Mouse (Mus musculus) adrenal gland, postnatal 14 days (tissue): ENCODE results near the gene Rps15. TPM values are rescaled to one million over a fixed set of nuclear protein-coding genes. Genes with fewer than 3 reads are reported as not detected.

Experiments
- DNase-seq: peaks from one replicate; pipeline ENCODE4 v3.0.0; 2021; ENCODE audit warnings: mixed read lengths
- total RNA-seq: library from RNA; stranded (reverse); gene quantifications from 2 replicates; pipeline ENCODE4 v1.2.3, GENCODE M21; 2021

Gene Rps15
- total RNA-seq, 1 experiment from 2014 or later = 1,072 TPM

DNA sequence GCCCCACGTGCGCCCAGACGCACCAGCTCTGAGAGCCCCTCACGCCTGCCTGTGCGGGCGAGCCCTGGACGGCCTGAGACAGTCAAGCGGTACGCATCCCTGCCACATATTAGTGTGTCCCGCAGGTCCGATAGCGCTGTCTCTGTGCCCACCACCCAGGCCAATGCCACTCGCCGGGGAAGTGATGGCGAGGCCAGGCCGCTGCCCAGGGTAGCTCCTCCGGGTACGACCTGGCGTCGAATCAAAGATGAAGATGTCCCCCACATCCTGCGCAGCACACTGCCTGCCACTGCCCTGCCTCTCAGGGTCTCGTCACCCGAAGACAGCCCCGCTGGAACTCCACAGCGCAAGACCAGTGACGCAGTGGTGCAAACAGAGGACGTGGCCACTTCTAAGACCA, 23.1 kb downstream of the Rps15 start:
- peak; percentile 9 for DNase-seq

- peak; percentile 49 for DNase-seq
Measured at GRCm38 (mm10) chr10:80316359-80316781, 24.1 kb downstream of the Rps15 start.

DNA sequence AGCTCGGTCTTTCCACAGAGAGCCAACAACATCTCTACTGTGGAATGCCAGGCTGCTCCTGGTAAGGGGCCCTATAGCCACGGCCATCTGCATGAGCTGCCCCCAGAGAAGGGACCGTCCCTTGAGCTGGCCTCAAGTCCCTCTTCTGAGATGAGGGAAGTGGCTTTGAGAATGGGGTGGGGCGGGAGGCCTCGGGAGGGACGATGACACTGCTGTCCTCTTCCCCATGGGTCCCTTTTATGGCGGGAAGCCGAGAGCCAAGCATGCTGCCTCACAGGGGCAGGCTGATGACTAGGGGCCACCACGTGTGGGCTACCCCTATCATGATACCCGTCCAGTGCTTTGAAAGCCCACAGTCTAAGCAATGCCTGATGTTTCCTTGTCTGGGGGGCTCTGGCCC, 24.8 kb downstream of the Rps15 start:
- peak; percentile 5 for DNase-seq

DNA sequence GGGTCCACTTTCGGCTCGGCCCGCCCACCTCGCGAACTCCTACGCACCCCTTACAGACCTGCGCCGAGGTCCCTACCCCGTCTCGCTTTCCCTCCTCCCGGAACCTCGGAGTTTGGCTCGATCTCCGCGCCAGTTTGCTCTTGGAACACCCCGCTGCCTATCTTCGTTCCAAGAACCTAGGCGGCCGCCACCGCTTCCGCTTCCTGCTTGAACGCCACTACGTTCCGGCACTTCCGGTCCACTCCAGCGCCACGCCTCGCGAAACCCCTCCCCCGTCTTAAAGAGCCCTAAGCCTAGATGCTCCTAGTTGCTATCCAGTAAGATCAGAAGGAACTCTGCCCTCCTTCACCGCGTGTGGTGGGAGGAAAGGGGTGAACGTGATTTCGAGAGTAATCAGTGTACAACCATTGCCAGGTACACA, 28.1 kb downstream of the Rps15 start, which contains the start of gene 2310011J03Rik:
Gene 2310011J03Rik (minus strand): TSS at position 198 of the 421 bp plus-strand sequence.
- DNase-seq = peak; percentile 96

DNA sequence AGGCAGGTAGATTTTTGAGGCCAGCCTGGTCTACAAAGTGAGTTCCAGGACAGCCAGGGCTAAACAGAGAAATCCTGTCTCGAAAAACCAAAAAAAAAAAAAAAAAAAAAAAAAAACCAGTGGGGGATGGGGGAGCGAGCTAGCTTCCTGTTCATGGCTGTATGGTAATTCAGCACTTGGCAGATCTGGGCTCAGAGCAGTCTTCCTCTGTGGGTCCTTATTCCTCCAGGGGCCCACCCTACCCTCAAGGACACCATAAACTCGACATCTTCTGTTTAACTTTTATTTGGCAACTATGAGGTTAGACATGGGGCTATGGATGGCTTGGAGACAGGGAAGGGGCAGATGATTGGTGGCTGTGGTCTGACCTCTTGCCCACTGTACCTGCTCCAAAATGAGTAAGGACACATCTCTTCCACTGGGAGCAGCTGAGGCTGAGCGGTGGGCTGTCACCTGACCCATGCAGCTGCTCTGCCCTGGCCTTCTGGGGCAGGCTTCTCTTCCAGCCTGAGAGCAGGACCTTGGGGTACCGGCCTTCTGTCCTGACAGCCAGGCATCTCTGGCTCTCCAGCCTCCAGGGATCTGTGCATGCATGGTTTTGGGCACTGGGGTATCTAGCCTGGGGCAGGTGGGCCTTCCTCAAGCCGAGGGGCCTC, 28.9 kb downstream of the Rps15 start:
- peak; percentile 10 for DNase-seq

DNA sequence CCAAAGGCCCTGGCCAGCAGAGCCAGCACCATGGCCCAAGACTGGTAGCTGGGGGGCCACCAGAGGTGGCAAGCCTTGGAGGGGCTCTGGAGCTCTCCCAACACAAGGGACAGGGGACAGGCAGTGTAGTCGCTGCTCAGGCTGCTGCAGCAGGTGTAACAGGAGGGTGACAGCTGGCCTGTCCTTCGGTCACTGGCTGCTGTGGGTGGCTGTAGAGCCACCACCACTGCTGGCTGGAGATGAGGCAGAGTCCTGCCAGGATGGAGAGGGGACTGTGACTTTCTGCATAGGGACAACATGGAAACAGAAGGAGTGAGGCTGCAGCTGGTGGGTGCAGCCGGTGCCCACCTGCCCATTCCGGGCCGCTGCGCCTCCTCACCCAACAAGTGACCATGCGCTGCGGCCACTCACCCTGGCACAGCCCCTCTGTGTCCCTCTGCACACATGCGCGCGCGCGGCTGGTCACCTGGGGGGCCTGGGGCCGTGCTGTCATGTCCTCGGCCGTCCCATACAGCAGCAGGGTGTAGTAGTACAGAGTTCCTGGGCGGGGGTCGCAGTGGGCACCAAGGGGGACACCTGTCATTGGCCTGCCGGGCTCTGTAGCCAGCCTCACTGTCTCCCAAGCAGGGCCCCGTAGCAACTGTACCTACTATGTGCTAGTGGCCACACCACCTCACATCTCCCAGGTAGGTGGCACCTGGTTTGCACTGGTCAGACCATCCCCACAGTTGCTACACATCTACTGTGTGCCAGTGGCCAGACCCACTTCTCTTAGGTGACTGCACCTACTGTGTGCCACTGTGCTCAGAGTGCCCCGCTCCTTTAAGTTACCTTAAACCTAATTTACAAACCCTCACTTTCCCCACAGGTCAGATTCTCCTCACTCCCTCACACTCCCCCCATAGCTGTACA, 29.7 kb downstream of the Rps15 start:
- DNase-seq = no peak

DNA sequence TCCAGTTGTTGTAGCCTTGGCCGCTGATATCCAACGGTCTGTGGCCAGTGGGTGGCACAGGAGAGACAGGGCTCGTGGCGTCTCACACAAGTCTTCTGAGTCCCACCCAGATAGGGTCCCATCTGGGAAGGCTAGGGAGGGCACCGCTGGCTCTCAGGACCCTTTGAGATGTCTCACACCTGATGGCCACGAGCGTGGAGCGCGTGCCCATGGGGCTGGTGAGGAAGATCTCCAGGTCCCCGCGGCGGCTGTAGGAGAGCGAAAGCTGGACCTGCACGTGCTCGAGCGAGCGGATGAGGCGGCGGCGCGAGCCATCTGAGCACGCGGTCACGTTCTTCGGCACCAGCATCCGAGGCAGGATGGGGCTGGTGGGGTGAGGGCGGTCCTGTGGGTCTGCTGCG, 30.6 kb downstream of the Rps15 start:
- peak; percentile 70 for DNase-seq

GRCm38 (mm10) chr10:80323261-80324119, 31.2 kb downstream of the Rps15 start:
- DNase-seq = peak; percentile 88

GRCm38 (mm10) chr10:80324120-80325037, 32.1 kb downstream of the Rps15 start:
- peak; percentile 25 for DNase-seq

GRCm38 (mm10) chr10:80325045-80325444, 32.8 kb downstream of the Rps15 start:
- DNase-seq = no peak

DNA sequence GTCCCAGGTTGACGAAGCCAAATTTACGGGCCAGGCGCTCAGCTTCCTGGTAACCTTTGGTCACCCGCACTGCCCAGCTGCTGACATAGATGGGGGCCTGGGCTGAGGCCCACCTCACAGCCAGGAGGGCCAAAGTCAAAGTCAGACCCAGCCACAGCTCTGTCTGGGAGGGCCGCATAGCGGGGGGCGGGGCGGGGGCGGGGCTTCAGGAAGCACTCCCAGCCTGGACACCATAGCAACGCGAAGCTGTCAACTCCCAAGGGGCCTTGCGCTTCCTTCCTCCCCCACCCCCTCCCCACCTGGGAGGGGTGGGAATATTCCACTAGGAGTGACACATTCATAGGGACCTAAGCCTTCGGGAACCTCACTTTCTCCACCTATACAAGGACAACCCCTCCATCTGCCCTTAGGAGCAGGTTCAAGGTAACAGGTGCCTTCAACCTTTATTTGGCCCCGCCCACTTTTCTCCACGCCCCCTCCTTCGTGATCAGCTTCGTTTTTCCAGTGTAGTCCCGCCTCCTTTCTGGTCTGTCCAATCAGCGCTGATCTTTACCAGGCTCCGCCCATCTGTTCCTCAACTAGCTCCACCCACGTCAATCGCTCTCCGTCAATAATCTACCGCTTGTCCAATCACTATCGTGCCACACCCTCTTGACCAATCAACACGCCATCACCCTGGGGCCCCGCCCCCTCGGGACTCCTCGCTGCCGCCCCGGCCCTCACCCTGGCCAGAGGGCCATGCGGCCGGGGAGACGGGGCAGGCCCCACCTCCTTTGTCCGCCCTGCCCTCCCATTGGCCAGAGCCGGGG, 37.2 kb downstream of the Rps15 start, which contains the start of the genes Pcsk4 and Reep6:
Gene Pcsk4 (minus strand): TSS at position 226 of the 809 bp plus-strand sequence.
Gene Reep6 (plus strand): TSS at position 681 of the 809 bp plus-strand sequence.
- peak; percentile 99 for DNase-seq

DNA sequence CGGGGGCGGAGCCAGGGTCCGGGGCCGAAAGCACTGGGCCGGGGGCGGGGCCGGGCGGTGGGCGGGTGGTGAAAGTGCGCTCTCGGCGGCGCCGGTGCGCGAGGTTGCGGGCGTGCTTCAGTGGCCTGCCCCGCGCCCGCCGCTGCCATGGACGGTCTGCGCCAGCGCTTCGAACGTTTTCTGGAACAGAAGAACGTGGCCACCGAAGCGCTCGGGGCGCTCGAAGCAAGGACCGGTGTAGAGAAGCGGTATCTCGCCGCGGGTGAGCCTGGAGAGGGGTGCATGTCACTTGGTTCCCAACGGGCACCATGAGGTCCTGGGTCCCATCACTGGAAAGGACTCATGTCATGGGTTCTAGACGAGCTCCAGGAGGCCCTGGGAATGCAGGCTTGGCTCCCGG, 37.8 kb downstream of the Rps15 start:
- no peak for DNase-seq

GRCm38 (mm10) chr10:80330888-80331287, 38.6 kb downstream of the Rps15 start:
- no peak for DNase-seq

DNA sequence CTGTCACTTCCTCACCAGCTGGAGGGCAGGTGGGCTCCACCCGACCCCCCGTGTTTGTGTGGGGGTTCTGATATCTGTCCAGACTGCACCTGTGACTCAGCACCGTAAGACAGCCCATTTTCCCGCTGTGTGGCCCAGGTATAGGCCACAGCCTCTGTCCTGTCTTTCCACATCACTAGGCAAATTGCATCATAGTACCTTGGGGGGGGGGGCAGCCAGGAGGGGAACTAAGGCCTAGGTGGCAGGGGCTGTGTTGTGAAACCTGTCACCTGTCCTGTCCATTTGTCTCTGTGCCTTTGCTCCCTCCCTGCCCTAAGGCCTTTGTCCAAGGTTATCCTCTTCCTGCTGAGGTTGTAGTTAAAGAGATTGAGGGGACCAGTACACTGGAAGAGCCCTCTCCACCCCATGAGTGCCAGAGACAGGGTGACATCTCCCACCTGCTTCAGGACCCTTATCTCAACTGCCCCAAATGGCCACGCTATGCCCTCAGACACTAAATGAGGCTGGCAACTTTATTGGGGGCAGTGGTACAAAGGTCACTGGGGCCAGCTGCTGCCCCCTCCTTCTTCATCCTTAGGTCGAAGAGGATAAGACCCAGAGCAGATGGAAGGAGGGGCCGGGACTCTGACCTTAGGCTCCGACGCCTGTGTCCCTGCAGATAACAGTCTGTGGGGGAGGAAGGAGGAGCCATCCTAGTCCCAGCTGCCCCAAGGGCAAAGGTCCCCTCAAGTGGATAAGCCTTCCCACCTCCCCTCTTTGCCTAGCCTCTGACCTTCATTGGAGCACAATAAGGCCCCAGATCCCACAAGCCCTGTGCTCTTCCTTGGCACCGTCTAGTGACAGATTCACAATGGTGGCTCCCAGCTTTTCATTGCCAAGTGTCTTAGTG, 39.6 kb downstream of the Rps15 start:
- no peak for DNase-seq

- DNase-seq = no peak
Measured at GRCm38 (mm10) chr10:80332525-80332989, 40.3 kb downstream of the Rps15 start.

DNA sequence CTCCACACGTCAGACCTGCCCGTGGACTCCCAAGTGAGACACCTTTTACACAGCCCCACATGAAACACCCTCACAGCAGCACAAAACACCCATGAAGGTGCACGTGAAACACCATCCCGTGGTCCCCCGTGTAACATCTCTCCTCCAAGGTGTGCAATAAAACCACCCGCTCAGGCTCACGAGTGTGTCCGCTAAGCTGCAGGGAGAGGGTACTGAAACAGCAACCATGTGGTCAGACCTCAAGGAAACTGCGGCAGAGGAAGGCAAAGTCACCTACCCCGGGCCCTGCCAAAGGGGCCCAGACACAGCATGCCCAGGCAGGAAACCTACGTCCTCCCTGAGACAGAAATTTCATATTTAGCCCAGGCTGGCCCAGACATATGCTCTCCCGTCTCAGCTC, 44.0 kb downstream of the Rps15 start:
- no peak for DNase-seq

DNA sequence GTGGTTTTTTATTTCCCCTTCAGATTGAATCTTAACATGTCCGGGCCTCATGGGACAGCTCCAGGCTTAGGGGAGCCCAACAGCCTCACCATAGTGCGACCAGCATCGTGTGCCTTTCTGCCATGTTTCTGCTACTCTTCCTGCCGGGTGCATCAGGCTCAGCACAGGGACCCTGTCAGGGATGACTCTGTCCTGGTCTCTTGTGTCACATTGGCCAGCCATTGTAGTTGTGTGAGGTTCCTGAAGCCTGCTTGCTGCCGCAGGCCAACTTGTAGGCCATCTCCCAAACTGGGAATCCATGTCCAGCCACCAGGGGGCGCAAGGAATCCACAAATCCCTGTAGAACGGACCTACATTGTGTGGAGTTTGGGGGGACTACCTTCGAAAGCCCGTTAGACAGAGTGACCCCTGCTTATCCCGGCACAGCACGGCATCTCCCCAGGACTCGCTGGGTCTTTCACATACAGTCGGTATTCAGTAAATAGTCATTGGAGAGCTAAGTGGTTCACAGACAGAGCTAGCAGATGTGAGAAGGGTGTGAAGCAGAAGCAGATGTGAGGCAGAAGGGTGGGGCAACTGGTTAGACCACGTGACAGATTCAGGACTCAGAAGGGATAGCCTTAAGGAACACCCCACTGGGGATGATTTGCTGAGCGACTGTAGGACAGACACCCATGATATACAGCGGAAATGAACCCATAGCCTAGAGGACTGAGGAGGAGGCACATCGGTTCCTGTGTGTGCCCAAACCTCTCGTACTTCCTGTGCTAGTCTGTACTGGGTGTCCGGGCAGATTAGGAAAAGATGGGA, 47.9 kb downstream of the Rps15 start:
- DNase-seq = peak; percentile 91

GRCm38 (mm10) chr10:80341026-80341425, 48.8 kb downstream of the Rps15 start:
- no peak for DNase-seq
